Mouse (Mus musculus): ENCODE measurements at regions not wholly inside any gene's neighbourhood (a gene's known extent, or its start where the extent isn't known, plus 50 kb on each side); places are given as distances from the start of the nearest gene placed in this dataset.

DNA sequence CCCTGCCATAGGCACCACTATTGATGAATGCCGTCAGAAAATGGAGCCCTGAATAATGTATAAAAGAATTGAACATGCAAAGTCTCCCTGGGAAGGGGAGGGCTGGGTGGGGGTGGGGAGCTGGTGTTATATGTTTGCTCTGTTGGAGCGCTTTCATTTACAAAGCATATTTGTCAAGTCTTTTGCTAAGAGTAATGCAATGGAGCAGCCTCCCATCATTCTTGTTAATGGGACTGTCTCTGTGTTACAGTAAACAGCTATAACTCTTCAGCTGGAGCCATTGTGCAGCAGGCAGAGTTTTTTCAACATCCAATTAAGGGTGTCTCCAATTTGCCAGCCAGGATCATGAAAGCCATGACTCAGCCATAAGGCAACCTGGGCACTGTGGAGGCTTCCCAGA is 345.9 kb downstream of the Tmem114 start:
- TF ChIP-seq MAX (IDR thresholded peaks at IDR 0.05; ENCODE audit: low read depth), result no peak
- TF ChIP-seq E2F4 (IDR thresholded peaks at IDR 0.05; ENCODE audit: insufficient read depth), result no peak
- no peak for TF ChIP-seq POLR2A (IDR thresholded peaks at IDR 0.05; ENCODE audit: insufficient read length, low read depth)

All from myocyte (in vitro differentiated cells).